Mouse (Mus musculus): Measurements from ENCODE around the gene Sac3d1.

The Sac3d1 gene

GRCm38 (mm10) chr19:6118677-6119185, 281 bp upstream of the Sac3d1 start:
- no peak for DNase-seq (ENCODE audit: low read depth)

DNA sequence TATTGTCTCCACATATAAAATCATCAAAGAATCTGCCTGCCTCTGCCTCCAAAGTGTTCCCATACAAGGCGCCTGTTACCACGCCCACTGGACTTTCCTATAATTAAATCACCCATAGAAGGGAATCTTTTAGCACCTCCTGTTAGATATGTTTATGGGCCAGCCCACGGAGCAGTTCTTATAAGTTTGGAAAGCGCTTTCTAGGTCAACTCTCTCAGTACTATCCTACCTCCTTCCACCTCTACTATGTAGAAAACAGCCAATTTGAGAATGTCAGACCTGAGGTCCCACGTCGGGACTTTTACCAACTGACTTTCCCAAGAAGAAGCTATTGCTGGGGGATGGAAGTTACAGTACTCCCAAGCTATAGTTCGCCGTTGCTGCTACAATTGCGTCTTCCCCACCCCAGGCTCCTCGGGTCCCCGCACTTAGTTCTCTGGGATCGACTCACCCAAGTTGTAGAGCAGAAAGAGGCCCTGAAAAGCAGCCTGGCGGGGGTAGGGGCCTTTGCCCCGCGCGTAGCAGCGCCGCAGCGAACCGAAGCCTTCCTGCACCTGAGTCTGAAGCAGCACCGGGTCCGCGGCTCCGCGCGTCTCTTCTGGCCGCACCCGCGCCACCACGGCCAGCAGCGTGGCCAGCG, 984 bp downstream of the Sac3d1 start:
- DNase-seq (ENCODE audit: low read depth), result no peak

- DNase-seq (ENCODE audit: low read depth), result no peak
Measured at GRCm38 (mm10) chr19:6116113-6116850, 2.2 kb downstream of the Sac3d1 start.

DNA sequence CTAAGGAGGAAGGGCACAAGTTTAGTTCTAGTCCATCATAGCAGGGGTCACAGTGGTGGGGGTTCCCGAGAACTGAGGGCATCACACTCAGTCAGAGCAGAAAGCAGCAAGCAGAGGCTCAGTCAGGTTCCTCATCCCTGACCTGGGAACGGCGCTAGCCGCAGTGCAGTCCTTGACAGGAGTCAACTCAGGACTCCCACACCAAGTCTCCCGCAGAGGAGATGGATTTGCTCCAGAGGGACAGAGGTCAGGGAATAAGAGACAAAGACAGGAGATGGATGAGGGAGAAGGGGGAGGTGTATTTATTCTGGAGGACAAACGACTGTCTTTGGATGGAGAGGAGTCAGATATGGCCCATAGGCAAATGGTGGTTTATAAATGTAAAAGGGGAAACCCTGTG, 5.3 kb downstream of the Sac3d1 start:
- no peak for DNase-seq (ENCODE audit: low read depth)

GRCm38 (mm10) chr19:6105586-6105985, 12.9 kb downstream of the Sac3d1 start, which contains the start of gene Naaladl1:
Naaladl1 (plus strand) TSS chr19:6105782.
- no peak for DNase-seq (ENCODE audit: low read depth)

- no peak for DNase-seq (ENCODE audit: low read depth)
Measured at GRCm38 (mm10) chr19:6104476-6104875, 14.0 kb downstream of the Sac3d1 start.

DNA sequence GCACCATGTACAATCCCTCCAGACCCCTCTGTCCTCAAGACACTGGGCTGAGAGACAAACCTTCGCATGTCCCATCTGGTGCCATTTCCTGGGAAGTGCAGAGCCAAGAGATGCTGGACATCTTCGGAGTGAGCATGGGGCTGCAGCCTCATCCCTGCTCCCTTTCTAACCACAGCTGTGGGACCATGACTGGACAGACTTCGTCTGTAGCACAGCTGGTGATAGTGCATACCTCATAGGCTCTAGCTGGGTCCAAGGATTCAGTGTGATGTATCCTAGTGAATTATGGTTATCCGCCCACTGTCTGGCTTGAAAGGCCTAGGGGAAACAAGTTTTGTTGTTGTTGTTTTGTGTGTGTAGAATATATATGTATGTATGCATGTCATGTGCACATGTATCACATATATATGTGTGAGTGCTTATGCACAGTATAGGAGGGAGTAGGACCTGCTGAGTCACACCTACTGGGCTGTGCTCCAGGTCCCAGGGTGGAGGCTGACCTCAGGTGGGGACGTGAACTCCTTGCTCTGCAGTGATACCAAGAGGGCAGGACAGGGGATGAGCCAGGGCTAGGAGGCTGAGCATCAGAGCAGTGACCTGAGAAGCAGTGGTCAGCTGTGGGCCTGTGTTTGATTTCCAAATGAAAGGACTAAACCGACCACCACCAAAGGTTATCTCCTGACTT, 16.1 kb downstream of the Sac3d1 start:
- DNase-seq (ENCODE audit: low read depth), result no peak

DNA sequence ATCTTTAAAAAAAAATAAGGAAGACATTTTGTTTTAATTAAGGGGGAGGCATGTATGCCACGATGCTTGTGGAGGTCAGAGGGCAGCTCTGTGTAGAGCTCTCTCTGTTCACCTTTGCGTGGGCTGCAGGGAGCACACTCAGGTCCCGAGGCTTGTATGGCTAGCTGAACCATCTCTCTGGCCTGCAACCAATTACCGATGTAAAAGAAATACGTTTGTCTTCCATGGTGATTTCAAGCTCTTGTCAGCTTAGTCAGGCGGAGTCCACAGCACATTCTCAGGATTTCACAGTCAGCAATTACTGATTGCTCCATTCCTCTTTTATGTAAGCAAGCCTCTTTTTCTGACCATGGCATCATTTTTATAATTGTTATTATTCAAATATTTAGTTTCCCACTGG, 17.3 kb downstream of the Sac3d1 start:
- DNase-seq (ENCODE audit: low read depth), result no peak

DNA sequence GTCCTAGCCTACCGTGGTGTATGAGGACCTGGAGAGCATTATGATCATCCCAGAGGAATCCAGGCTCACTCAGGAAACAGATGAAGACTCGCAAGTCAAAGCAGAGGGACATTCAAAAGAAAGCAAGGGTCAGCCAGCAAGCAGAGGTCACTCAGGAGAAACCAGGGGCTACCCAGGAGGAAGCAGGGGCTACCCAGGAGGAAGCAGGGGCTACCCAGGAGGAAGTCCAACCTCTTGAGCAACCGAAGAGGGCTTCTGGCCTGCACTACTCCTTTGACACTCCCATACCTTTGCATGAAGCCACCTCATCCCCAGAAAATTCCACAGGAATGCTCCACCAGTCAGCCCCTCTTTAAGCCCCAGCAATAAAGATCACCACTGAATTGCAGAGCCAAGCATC, 20.6 kb downstream of the Sac3d1 start:
- DNase-seq (ENCODE audit: low read depth), result no peak

- no peak for DNase-seq (ENCODE audit: low read depth)
Measured at GRCm38 (mm10) chr19:6094119-6094518, 24.3 kb downstream of the Sac3d1 start, which contains the start of gene AC131692.1. AC131692.1 (plus strand) TSS chr19:6094419.

- DNase-seq (ENCODE audit: low read depth), result no peak
Measured at GRCm38 (mm10) chr19:6088841-6089240, 29.6 kb downstream of the Sac3d1 start.

GRCm38 (mm10) chr19:6085417-6085879, 33.0 kb downstream of the Sac3d1 start:
- DNase-seq (ENCODE audit: low read depth), result peak; percentile 84

DNA sequence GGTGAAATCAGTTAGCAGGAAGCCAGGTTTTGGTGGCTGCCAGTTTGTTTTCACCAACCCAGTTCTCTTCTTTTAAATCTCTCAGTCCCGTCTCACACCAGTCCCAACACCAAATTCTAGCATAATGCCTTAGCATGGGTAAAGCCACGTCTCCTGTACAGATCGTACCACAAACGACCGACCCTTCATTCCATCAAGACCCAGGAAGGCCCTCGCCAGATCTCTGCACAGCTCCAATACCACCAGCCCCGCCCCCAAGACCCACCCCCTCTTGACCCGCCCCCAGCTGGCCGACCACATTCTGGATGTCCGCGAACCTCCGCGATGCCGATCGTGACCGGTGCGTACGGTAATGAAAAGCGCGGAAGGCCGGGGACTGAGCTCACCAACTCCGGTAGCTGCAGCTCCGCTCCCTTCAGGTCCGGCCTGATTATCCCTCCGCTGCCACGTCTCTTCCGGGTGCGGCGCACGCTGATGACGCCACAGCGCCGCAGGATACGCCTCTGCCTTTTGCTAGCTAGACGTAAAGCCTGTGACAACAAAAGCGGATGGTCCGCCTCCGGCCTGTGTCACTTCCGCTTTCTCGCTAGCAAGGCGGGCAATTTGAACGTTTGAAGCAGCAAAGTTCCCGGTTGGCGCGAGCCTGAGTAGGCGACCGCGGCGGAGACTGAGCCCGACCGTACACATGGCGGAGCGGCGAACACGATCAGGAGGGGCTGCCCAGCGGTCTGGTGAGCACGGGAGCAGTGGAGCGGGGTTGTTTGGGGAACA, 33.8 kb downstream of the Sac3d1 start, which contains the start of the genes Zfpl1 and Cdca5:
Zfpl1 (minus strand) TSS at position 479 of the 771 bp plus-strand sequence.
Cdca5 (plus strand) TSS at position 506 of the 771 bp plus-strand sequence.
- peak; percentile 98 for DNase-seq (ENCODE audit: low read depth)

GRCm38 (mm10) chr19:6082156-6082555, 36.3 kb downstream of the Sac3d1 start, which contains the start of gene Gm28374:
Gm28374 (minus strand) TSS chr19:6082256.
- DNase-seq (ENCODE audit: low read depth), result no peak

- DNase-seq (ENCODE audit: low read depth), result no peak
Measured at GRCm38 (mm10) chr19:6079983-6080480, 38.4 kb downstream of the Sac3d1 start, which contains the start of gene Tmem262. Tmem262 (plus strand) TSS chr19:6080033.

GRCm38 (mm10) chr19:6076564-6077393, 41.7 kb downstream of the Sac3d1 start, which contains the start of gene Vps51:
Vps51 (minus strand) TSS chr19:6077231.
- DNase-seq (ENCODE audit: low read depth), result peak; percentile 94

GRCm38 (mm10) chr19:6073889-6074288, 44.6 kb downstream of the Sac3d1 start:
- DNase-seq (ENCODE audit: low read depth), result no peak

- DNase-seq (ENCODE audit: low read depth), result no peak
Measured at GRCm38 (mm10) chr19:6071261-6071660, 47.2 kb downstream of the Sac3d1 start.

GRCm38 (mm10) chr19:6070571-6071250, 47.7 kb downstream of the Sac3d1 start:
- peak; percentile 55 for DNase-seq (ENCODE audit: low read depth)

DNA sequence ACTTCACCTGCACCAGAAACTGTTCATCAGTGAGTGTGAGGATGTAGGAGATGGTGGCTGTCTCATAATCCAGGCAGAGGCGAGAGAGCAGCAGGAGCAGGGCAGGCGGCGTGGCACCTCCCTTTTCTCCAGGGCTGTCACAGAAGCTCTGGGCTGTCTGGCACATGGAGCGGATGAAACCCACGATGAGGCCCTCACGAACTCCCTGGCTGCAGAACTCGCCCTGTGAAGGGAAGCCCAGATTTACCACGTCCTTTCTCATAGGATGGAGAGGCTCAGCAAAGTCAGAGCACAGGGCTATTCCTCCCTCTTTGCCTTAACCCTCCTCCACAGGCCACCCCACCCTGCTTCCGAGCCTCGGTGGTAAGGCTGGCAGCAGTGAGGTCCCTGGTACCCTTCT, 48.6 kb downstream of the Sac3d1 start:
- DNase-seq (ENCODE audit: low read depth), result no peak
